ENCODE assay signal across 27 mouse cellular contexts in the genomic region with DNA sequence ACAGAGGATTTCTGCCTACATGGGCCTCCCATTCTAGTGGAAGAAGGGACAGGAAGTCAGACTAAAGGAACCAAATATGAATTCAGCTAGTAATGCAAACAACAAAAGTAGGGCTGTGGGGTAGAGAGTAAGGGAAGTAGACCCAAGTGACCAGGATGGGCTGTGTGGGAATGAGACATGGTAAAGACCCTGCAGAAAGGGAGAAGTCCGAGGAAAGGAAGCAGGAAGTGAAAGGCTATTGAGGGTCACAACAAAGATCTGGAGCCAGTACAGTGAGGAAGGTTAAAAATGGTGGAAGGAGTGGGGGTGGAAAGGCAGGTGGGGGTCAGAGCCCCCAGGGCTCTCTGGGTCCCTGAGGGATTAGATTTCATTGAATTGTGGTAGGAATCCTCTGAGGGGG.
DNase-seq lines count a peak whose midpoint lies in the region; ATAC-seq and TF ChIP-seq lines count a peak whose summit lies in the region.
"Had no signal": no experiment of that assay in that cellular context is flagged by ENCODE, and none has a peak within 500 bp of the region (broad histone marks: within the 10 kb centered on the region; RNA-seq: fewer than 3 reads in every experiment).

No protein-coding gene starts in this region.

- ATAC-seq in common myeloid progenitor, adult 5-6 weeks (replicated peaks; ENCODE audit: low read depth, poor library complexity, severe bottlenecking): 0 out of 2 replicates have a peak, but pooled peaks have one; percentile 40
- peak; percentile 52; the same call in 1 of the 2 replicates for ATAC-seq in megakaryocyte, adult 5-6 weeks (ENCODE audit: poor library complexity, severe bottlenecking)
- ATAC-seq: forebrain, embryonic 14.5 days; forebrain, postnatal 0 days; hindbrain, postnatal 0 days; inflammation-experienced regulatory T-cells, adult 6 months; intestine, embryonic 16.5 days; Patski had no signal

- intact Hi-C loops in gastrocnemius, adult 2 months (cut with DNase I): no loop called here
- intact Hi-C loops in left cerebral cortex, postnatal 10 days (cut with DNase I): no loop called here

- no peak for TF ChIP-seq CTCF in gastrocnemius, adult 2 months (IDR thresholded peaks at IDR 0.05)

- no peak overlapping the region for H3K27ac ChIP-seq in gastrocnemius, adult 2 months
- H3K27ac ChIP-seq: embryonic facial prominence, embryonic 12.5 days; embryonic facial prominence, embryonic 15.5 days; heart, embryonic 15.5 days; hindbrain, embryonic 10.5 days; hindbrain, embryonic 14.5 days; hindbrain, postnatal 0 days had no signal

- H3K4me3 ChIP-seq in gastrocnemius, adult 2 months: no peak overlapping the region
- H3K4me3 ChIP-seq: embryonic facial prominence, embryonic 12.5 days; embryonic facial prominence, embryonic 15.5 days; heart, embryonic 12.5 days; heart, embryonic 15.5 days; hindbrain, embryonic 10.5 days had no signal

- peak; percentile 89 for DNase-seq in heart, adult 11 months
- DNase-seq in heart, adult 8-10 months (ENCODE audit: low spot score): no peak
- DNase-seq in gastrocnemius, adult 2 months: no peak
- no peak for DNase-seq in left cerebral cortex, postnatal 10 days (ENCODE audit: extremely low spot score in 1 of 2, low spot score in 2 of 2)
- DNase-seq: adrenal gland, adult 2 months; adrenal gland, postnatal 14 days; cerebellum, adult 11-12 months; cerebellum, adult 8-10 months; cerebellum, postnatal 10 days; cerebellum, postnatal 36 days; forebrain, postnatal 0 days; gastrocnemius, postnatal 25 days; heart, postnatal 10 days; heart, postnatal 36 days had no signal
